Mouse (Mus musculus) midbrain, embryonic 12.5 days (tissue): ENCODE data around the gene Fgd2. TPM values are rescaled to one million over a fixed set of nuclear protein-coding genes. Genes with fewer than 3 reads are reported as not detected.
"Not testable (repeated sequence)": the region's sequence is repeated elsewhere in the genome, so short reads cannot be mapped to it uniquely, and the experiment has no call there.

Source experiments
- ATAC-seq: fragments of 200-750 bp; cut with Nextera tagmentation; 2 replicates; pipeline ENCODE4 v1.8.0; 2017; ENCODE audit warnings: low read depth, moderate TSS enrichment, moderate library complexity; ENCODE audit not compliant: low FRiP score
- H3K27ac ChIP-seq: fragments of 300-500 bp; sonication (generic); replicated peaks from 2 replicates; pipeline ENCODE4 v1.5.1; 2016; ENCODE audit warnings: mild to moderate bottlenecking
- H3K27me3 ChIP-seq: fragments of 300-500 bp; sonication (generic); 2 replicates; pipeline ENCODE4 v1.6.1; 2016; ENCODE audit warnings: mild to moderate bottlenecking
- H3K36me3 ChIP-seq: fragments of 300-500 bp; sonication (generic); 2 replicates; pipeline ENCODE4 v1.6.1; 2016
- H3K4me1 ChIP-seq: fragments of 300-500 bp; sonication (generic); 2 replicates; pipeline ENCODE4 v1.6.1; 2016
- H3K4me2 ChIP-seq: fragments of 300-500 bp; sonication (generic); replicated peaks from 2 replicates; pipeline ENCODE4 v1.6.1; 2016; ENCODE audit warnings: mild to moderate bottlenecking, moderate library complexity
- H3K4me3 ChIP-seq: fragments of 300-500 bp; sonication (generic); 2 replicates; pipeline ENCODE4 v1.5.1; 2016; ENCODE audit warnings: mild to moderate bottlenecking
- H3K9ac ChIP-seq: fragments of 300-500 bp; sonication (generic); replicated peaks from 2 replicates; pipeline ENCODE4 v1.6.1; 2016; ENCODE audit warnings: mild to moderate bottlenecking, moderate library complexity
- H3K9me3 ChIP-seq: fragments of 300-500 bp; sonication (generic); 2 replicates; pipeline ENCODE4 v1.6.1; 2016; ENCODE audit warnings: mild to moderate bottlenecking
- WGBS: fragments of 180-500 bp; shearing (Covaris S2); methylation state at CpG from one replicate; pipeline ENCODE4 v1.1.7; 2016; 5-methylcytosine and 5-hydroxymethylcytosine counted together
- polyA plus RNA-seq: library from polyadenylated mRNA; unstranded; fragments of >200 nt; fragmentation: Nextera tagmentation; extraction: Ambion mirVana; gene quantifications from 2 replicates; pipeline ENCODE4 v1.2.1, GENCODE M21; 2016

The Fgd2 gene
- polyA plus RNA-seq, result 3.6 and 5.3 TPM in 2 replicates

DNA sequence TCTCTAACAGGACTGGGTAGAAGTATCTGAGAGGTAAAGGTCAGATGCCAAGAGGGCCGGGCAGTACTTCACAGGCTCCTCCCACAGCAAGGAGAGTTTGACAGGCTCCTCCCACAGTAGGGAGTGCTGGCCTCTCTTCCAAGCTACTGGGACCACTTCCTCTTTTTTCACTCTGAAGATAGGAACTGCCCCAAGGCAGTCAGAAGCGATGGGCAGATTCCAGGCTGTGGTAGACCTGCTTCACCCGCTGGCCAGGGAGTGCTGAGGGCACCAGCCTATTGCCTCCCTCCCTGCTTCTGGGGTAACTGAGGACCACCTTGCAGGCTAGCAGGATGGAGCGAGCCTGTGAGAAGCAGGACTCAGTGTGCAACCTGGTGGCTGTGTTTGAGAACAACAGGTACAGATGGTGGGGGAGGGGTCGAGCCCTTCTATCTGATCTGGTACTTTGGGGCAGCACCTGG lies at the start of gene Fgd2:
Gene Fgd2 (plus strand): TSS at position 154 of the 461 bp plus-strand sequence.
- H3K9ac ChIP-seq, result no peak within 1 kb of the TSS

GRCm38 (mm10) chr17:29311602-29312001 lies 49.1 kb upstream of the Fgd2 start:
- 92% methylated on average over 8 of the region's 8 CpGs for WGBS
- Histone ChIP-seq H3K36me3 (no peaks in the 10 kb centered on the region), H3K4me3 (no peak overlapping the region), H3K27ac (no peak overlapping the region), H3K4me2 (no peak overlapping the region), H3K9me3 (no peaks in the 10 kb centered on the region), H3K27me3 (no peaks in the 10 kb centered on the region), H3K9ac (no peak overlapping the region), H3K4me1 (0 out of 2 replicates have a peak, but pooled peaks cover 3% of the 10 kb centered on the region)
- ATAC-seq, result no peak

More for the DNA sequence above, at the start of gene Fgd2:
- H3K4me3 ChIP-seq, result no peak within 1 kb of the TSS
- ATAC-seq, result no peak
- no peaks in the 10 kb centered on the region for H3K9me3 ChIP-seq
- H3K27me3 ChIP-seq, result no peaks in the 10 kb centered on the region
- 25% methylated on average over 5 of the region's 5 CpGs for WGBS
- H3K4me1 ChIP-seq, result peaks cover 21% of the 10 kb centered on the region
- no peak within 1 kb of the TSS for H3K27ac ChIP-seq
- H3K36me3 ChIP-seq, result no peaks in the 10 kb centered on the region
- no peak within 1 kb of the TSS for H3K4me2 ChIP-seq

DNA sequence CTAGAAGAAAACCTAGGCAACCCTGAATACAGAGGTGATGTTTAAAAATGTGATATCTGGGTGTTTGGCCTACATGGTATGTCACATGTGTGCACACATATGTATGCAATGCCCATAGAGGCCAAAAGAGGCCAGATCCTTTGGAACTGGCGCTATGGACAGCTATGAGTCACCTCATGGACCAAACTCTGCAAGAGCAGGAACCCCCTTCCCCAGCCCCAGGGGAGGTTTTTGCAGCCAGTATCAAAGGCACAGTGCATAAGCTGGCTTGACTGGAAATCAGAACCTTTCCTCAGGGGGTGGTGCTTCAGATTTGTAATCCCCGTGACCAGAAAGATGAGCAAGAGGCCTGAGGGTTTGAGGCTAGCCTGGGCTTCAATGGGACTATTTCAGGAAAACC lies 48.6 kb upstream of the Fgd2 start:
- no peaks in the 10 kb centered on the region for H3K27me3 ChIP-seq
- no peak for ATAC-seq
- no peak overlapping the region for H3K4me3 ChIP-seq
- WGBS, result 96% methylated on average over 2 of the region's 2 CpGs
- H3K4me2 ChIP-seq, result no peak overlapping the region
- H3K4me1 ChIP-seq, result 0 out of 2 replicates have a peak, but pooled peaks cover 3% of the 10 kb centered on the region
- H3K9ac ChIP-seq, result no peak overlapping the region
- H3K27ac ChIP-seq, result no peak overlapping the region
- no peaks in the 10 kb centered on the region for H3K36me3 ChIP-seq
- H3K9me3 ChIP-seq, result no peaks in the 10 kb centered on the region

- Histone ChIP-seq H3K4me3 (no peak overlapping the region), H3K4me1 (0 out of 2 replicates have a peak, but pooled peaks cover 3% of the 10 kb centered on the region), H3K27me3 (no peaks in the 10 kb centered on the region), H3K9me3 (no peaks in the 10 kb centered on the region), H3K4me2 (no peak overlapping the region), H3K9ac (no peak overlapping the region), H3K27ac (no peak overlapping the region), H3K36me3 (no peaks in the 10 kb centered on the region)
- no peak for ATAC-seq
Observed at GRCm38 (mm10) chr17:29313300-29313699, 47.4 kb upstream of the Fgd2 start.

- Histone ChIP-seq H3K4me1 (no peaks in the 10 kb centered on the region), H3K9me3 (no peaks in the 10 kb centered on the region), H3K36me3 (no peaks in the 10 kb centered on the region), H3K9ac (no peak overlapping the region), H3K4me3 (no peak overlapping the region), H3K27ac (no peak overlapping the region), H3K27me3 (peaks cover 23% of the 10 kb centered on the region), H3K4me2 (no peak overlapping the region)
- 55% methylated on average over 9 of the region's 9 CpGs for WGBS
- no peak for ATAC-seq
Observed at GRCm38 (mm10) chr17:29315672-29316465, 44.8 kb upstream of the Fgd2 start.

- peaks cover 4% of the 10 kb centered on the region for H3K4me1 ChIP-seq
- H3K27me3 ChIP-seq, result peaks cover 33% of the 10 kb centered on the region
- H3K4me2 ChIP-seq, result no peak overlapping the region
- no peaks in the 10 kb centered on the region for H3K9me3 ChIP-seq
- no peak overlapping the region for H3K27ac ChIP-seq
- no peak overlapping the region for H3K9ac ChIP-seq
- H3K4me3 ChIP-seq, result no peak overlapping the region
- WGBS, result 51% methylated on average over 3 of the region's 3 CpGs
- no peak for ATAC-seq
- H3K36me3 ChIP-seq, result no peaks in the 10 kb centered on the region
Observed at GRCm38 (mm10) chr17:29316891-29317290, 43.8 kb upstream of the Fgd2 start.

DNA sequence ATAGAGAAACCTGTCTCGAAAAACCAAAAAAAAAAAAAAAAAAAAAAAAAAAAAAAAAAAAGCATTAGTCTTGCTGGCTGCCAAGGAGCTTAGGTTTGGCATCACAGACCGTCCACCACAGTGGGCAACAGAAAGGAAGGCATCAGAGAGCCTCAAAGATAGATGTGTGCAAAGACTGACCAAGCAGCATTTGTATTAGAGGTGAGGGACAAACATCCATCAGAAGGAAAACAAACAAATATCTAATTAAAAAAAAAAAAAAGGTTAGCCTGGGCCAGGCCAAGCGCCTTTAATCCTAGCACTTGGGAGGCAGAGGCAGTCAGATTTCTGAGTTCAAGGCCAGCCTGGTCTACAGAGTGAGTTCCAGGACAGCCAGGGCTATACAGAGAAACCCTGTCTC lies 43.3 kb upstream of the Fgd2 start, which contains the start of gene Pi16:
Gene Pi16 (plus strand): TSS at position 301 of the 400 bp plus-strand sequence.
- not testable (repeated sequence) for H3K4me3 ChIP-seq, H3K9me3 ChIP-seq, H3K4me1 ChIP-seq, H3K27ac ChIP-seq, H3K9ac ChIP-seq, ATAC-seq, H3K4me2 ChIP-seq, H3K36me3 ChIP-seq
- peaks cover 38% of the 10 kb centered on the region for H3K27me3 ChIP-seq
- WGBS, result 96% methylated on average over 3 of the region's 3 CpGs

GRCm38 (mm10) chr17:29318731-29319250 lies 41.9 kb upstream of the Fgd2 start:
- peaks cover 8% of the 10 kb centered on the region for H3K4me1 ChIP-seq
- H3K27me3 ChIP-seq, result peaks cover 52% of the 10 kb centered on the region
- H3K4me2 ChIP-seq, result no peak overlapping the region
- 55% methylated on average over 6 of the region's 6 CpGs for WGBS
- no peak overlapping the region for H3K9ac ChIP-seq
- no peaks in the 10 kb centered on the region for H3K9me3 ChIP-seq
- no peak for ATAC-seq
- no peaks in the 10 kb centered on the region for H3K36me3 ChIP-seq
- no peak overlapping the region for H3K4me3 ChIP-seq
- H3K27ac ChIP-seq, result no peak overlapping the region

- Histone ChIP-seq H3K9ac (no peak overlapping the region), H3K4me3 (no peak overlapping the region), H3K4me1 (peaks cover 8% of the 10 kb centered on the region), H3K27me3 (peaks cover 59% of the 10 kb centered on the region), H3K9me3 (no peaks in the 10 kb centered on the region), H3K4me2 (no peak overlapping the region), H3K27ac (no peak overlapping the region), H3K36me3 (no peaks in the 10 kb centered on the region)
- 90% methylated on average over 7 of the region's 7 CpGs for WGBS
- no peak for ATAC-seq
Observed at GRCm38 (mm10) chr17:29319476-29319875, 41.2 kb upstream of the Fgd2 start.

DNA sequence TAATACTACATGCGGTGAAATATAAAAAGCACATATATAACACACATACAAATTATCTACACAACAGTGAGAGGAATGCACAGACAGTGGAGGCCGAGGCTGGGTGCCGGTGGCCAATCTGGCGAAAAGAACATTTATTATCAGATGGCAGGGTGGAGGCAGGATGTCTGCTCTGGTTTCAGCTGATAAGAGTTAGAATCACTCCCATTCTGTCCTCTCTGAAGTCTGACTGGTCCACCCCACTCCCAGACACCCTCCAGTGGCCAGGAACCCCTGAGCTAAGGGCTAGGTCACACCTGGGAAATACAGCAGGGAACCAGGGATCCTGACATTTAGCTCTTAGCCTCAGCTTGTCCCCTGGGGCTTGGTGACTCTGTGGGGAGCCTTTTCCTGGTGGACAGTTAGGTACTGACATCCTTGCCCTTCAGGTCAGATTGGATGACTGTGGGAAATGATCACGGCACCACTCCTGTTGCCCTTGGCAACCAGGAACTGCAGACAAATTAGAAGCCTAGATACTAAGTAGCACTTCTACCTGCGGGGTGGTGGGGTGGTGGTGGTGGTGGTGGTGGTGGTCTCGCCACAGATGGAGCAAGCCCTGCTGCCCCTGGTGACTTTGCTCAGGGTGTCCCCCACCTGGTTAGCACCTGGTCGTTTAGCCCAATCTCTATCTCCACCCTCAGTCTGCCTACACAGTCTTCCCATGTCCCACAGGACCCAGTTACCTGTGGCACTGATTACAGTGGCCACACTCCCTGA lies 40.7 kb upstream of the Fgd2 start:
- no peak overlapping the region for H3K9ac ChIP-seq
- H3K4me2 ChIP-seq, result no peak overlapping the region
- H3K4me3 ChIP-seq, result no peak overlapping the region
- H3K27me3 ChIP-seq, result peaks cover 59% of the 10 kb centered on the region
- no peak overlapping the region for H3K27ac ChIP-seq
- ATAC-seq, result no peak
- WGBS, result 72% methylated on average over 8 of the region's 8 CpGs
- no peaks in the 10 kb centered on the region for H3K36me3 ChIP-seq
- peaks cover 8% of the 10 kb centered on the region for H3K4me1 ChIP-seq
- H3K9me3 ChIP-seq, result no peaks in the 10 kb centered on the region

DNA sequence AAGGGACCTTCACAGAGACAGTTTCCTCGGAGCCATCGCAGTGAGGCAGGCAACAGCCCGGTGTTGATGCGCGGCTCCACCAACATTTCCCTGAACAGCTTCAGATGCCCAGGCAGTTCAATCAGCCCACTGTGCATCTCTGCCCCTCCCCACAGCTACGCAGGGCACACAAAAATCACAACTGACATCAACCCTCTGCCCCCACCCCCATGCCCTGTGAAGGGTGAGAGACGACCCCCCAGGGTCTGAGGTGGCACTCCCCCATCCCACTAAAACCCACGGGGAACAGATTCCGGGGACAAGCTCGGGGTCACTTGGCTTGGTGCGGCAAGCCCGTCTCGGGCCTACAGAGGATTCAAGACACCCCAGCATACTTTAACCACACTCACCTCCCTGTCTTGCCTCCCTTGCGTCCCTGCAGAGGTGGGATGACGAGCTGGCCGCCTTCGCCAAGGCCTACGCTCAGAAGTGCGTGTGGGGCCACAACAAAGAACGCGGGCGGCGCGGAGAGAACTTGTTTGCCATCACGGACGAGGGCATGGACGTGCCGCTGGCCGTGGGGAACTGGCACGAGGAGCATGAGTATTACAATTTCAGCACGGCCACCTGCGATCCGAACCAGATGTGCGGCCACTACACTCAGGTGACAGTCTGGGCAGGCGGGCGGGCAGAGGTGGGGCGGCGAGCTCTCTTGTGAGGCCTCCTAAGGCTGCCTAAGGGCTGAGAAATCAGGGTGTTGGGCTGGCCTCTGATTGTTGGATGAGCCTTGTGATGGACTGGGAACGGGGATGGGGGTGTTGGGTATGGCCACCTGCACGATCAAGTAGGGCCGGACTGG lies 38.7 kb upstream of the Fgd2 start:
- Histone ChIP-seq H3K4me3 (peak overlapping the region; percentile 12; the same call in 1 of the 2 replicates), H3K9ac (no peak overlapping the region), H3K4me2 (peak overlapping the region; percentile 14; the same call in 1 of the 2 replicates), H3K36me3 (no peaks in the 10 kb centered on the region), H3K27me3 (peaks cover 67% of the 10 kb centered on the region), H3K4me1 (peaks cover 23% of the 10 kb centered on the region), H3K27ac (no peak overlapping the region), H3K9me3 (no peaks in the 10 kb centered on the region)
- no peak for ATAC-seq
- WGBS, result 14% methylated on average over 41 of the region's 41 CpGs
